Mouse (Mus musculus) hindbrain, postnatal 0 days (tissue): ENCODE measurements around the gene Racgap1. TPM values are rescaled to one million over a fixed set of nuclear protein-coding genes. Genes with fewer than 3 reads are reported as not detected.

ENCODE experiments used
- ATAC-seq: fragments of 200-750 bp; cut with Nextera tagmentation; 2 replicates; pipeline ENCODE4 v1.8.0; 2017; ENCODE audit warnings: mild to moderate bottlenecking, moderate TSS enrichment, moderate library complexity
- DNase-seq: peaks from one replicate; pipeline ENCODE4 v3.0.0-alpha.2; 2015; ENCODE audit warnings: low spot score
- H3K27ac ChIP-seq: fragments of 300-500 bp; sonication (generic); 2 replicates; pipeline ENCODE4 v1.5.1; 2014; ENCODE audit warnings: mild to moderate bottlenecking
- H3K27me3 ChIP-seq: fragments of 300-500 bp; sonication (generic); 2 replicates; pipeline ENCODE4 v1.6.1; 2014; ENCODE audit warnings: low read length, mixed read lengths; ENCODE audit not compliant: insufficient read depth
- H3K36me3 ChIP-seq: fragments of 300-500 bp; sonication (generic); 2 replicates; pipeline ENCODE4 v1.6.1; 2014; ENCODE audit warnings: low read length, mixed read lengths; ENCODE audit not compliant: insufficient read depth
- H3K4me1 ChIP-seq: fragments of 300-500 bp; sonication (generic); 2 replicates; pipeline ENCODE4 v1.6.1; 2014; ENCODE audit warnings: antibody characterized with exemption, low read length, mixed read lengths; ENCODE audit not compliant: insufficient read depth
- H3K4me2 ChIP-seq: fragments of 300-500 bp; sonication (generic); 2 replicates; pipeline ENCODE4 v1.6.1; 2014; ENCODE audit warnings: low read depth, mild to moderate bottlenecking, low read length, moderate library complexity, mixed read lengths
- H3K4me3 ChIP-seq: fragments of 300-500 bp; sonication (generic); 2 replicates; pipeline ENCODE4 v1.5.1; 2014; ENCODE audit warnings: low read length
- H3K9ac ChIP-seq: fragments of 300-500 bp; sonication (generic); replicated peaks from 2 replicates; pipeline ENCODE4 v1.6.1; 2014; ENCODE audit warnings: mild to moderate bottlenecking, low read length, moderate library complexity, mixed read lengths
- H3K9me3 ChIP-seq: fragments of 300-500 bp; sonication (generic); 2 replicates; pipeline ENCODE4 v1.6.1; 2016; ENCODE audit warnings: low read length, mixed read lengths
- CTCF ChIP-seq: IDR thresholded peaks from 2 replicates; pipeline ENCODE4 v1.5.1; 2016; ENCODE audit warnings: antibody characterized with exemption, control low read depth, low read depth
- WGBS: fragments of 180-500 bp; shearing (Covaris S2); extraction: QIAGEN DNeasy Blood & Tissue Kit; methylation state at CpG from one replicate; pipeline ENCODE4 v1.1.7; 2014; 5-methylcytosine and 5-hydroxymethylcytosine counted together
- polyA plus RNA-seq: library from polyadenylated mRNA; unstranded; fragments of >200 nt; fragmentation: Nextera tagmentation; extraction: Ambion mirVana; gene quantifications from 2 replicates; pipeline ENCODE4 v1.2.1, GENCODE M21; 2015
- total RNA-seq: library from RNA; depleted of rRNA; stranded (reverse); fragments of >200 nt; gene quantifications from 2 replicates; pipeline ENCODE4 v1.2.3, GENCODE M21; 2014

The Racgap1 gene
- total and polyA plus RNA-seq, 2 experiments from 2014 or later: 46.4 to 49.7 TPM

DNA sequence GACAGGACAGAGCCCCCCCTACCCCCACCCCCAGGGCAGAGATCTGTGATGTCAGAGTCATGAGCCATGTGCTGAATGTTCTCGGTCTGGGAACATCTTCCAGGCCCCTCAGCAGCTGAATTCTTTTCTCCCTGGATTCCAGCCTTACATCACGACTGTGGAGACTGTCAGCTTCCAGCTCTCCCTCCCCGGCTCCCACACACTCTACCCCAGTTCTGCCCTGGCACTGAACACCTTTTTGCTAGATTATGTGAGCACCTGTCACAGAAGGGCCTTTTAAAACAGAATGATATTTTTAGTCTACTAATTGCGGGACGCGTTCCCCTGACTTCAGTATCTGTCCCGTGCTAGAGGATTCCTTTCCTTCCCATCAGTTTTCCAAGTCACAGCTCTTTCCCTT lies 39.9 kb downstream of the Racgap1 start:
- Histone ChIP-seq H3K9ac (no peak overlapping the region), H3K9me3 (no peaks in the 10 kb centered on the region), H3K4me3 (no peak overlapping the region), H3K27me3 (no peaks in the 10 kb centered on the region), H3K36me3 (no peaks in the 10 kb centered on the region), H3K27ac (no peak overlapping the region; the same call in 1 of the 2 replicates), H3K4me1 (peaks cover 24% of the 10 kb centered on the region), H3K4me2 (no peak overlapping the region)
- ATAC-seq (no peak), DNase-seq (no peak)
- WGBS: 60% methylated on average over 7 of the region's 7 CpGs
- no peak for TF ChIP-seq CTCF

DNA sequence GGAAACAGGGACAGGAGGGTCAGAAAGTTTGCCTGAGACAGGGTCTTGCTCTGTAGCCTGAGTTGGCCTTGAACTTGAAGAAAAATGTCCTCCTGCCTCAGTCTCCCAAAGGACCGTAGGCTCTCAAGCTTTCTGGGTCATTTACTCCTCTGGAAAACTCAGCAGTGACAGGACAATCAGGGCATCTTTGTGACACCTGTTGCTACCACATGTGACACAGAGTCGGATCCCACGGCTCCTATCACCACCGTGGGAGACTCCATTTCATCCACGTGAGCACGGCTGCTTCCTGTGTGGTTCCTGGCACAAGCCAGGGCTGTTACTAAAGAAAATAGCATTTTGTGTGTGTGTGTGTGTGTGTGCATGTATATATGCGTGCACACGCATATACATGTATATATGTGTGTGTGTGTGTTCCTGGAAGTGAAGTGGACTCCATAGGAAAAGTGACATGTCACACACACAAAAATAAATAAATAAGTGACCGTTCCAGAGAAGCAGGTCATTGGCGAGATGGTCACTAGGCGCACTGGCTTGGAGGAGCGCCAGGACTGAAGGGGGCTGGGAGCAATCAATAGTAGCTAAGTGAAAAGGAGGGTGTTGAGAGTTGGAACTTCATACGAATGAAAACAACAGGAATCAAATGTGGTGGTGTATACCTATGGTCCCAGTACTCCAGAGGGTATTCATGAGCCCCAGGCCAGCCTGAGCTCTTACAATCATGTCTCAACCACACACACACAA lies 42.9 kb downstream of the Racgap1 start:
- no peak for DNase-seq

DNA sequence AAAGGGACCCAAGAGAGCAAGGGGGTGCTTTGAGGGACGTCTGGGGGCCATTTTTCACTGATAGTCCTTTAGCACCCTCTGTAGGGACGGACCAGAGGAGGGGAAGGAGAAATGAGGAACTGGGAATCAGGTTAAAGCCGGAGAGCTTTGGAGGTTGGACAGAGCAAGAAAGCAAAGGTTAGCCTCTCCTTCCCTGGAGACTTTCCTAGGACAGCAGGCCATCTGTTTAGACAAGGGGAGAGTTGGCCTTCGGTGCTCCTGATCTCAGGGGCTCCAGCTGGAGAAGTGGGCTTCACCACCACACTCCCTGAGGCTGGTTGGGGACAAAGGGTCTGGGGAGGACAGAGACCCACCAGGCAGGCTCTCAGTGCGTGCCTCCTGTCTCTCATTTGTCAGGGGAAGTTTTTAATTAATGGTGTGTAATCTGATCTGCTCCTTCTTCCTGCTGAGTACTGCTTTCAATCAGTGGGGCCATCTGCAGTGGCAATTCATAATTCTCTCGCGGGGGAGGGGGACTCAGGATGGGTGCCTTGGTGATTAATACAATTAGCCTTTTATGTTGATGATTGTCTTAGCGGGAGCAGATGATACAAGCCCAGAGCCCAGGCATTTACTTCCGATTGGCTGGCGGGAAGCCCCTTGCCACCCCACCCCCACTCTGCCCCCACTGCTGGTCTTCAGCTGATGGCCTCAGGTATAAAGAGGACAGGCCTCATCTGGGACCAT lies 43.9 kb downstream of the Racgap1 start:
- H3K4me1 ChIP-seq: peaks cover 15% of the 10 kb centered on the region
- peak; percentile 74 for DNase-seq

More for the DNA sequence above, 42.9 kb downstream of the Racgap1 start:
- Histone ChIP-seq H3K4me2 (no peak overlapping the region), H3K36me3 (no peaks in the 10 kb centered on the region), H3K4me3 (no peak overlapping the region), H3K4me1 (peaks cover 15% of the 10 kb centered on the region), H3K9me3 (no peaks in the 10 kb centered on the region), H3K9ac (no peak overlapping the region), H3K27me3 (no peaks in the 10 kb centered on the region), H3K27ac (no peak overlapping the region; the same call in 1 of the 2 replicates)
- no peak for ATAC-seq
- WGBS: 59% methylated on average over 13 of the region's 13 CpGs
- no peak for TF ChIP-seq CTCF

DNA sequence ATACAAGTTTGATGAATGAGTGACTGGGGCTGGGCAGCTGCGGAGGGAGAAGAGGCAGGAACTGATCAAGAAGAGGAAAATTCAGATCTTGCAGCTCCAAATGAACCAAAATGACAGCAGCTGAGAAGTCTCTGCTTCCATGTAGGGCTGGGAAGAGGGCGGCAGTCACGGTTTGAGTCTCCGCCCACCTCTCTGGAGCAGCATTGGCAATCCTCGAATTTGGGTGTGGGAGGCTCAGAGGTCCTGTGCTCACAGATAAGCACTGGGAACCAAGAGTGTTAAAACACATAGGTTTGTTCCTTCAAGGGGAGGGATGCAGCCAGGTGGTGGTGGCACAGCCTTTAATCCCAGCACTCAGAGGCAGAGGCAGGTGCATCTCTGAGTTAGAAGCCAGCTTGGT lies 44.9 kb downstream of the Racgap1 start:
- H3K36me3 ChIP-seq: no peaks in the 10 kb centered on the region
- H3K9ac ChIP-seq: no peak overlapping the region
- H3K4me3 ChIP-seq: no peak overlapping the region
- no peak for DNase-seq
- H3K27me3 ChIP-seq: no peaks in the 10 kb centered on the region
- ATAC-seq: no peak
- H3K4me1 ChIP-seq: peaks cover 14% of the 10 kb centered on the region
- no peaks in the 10 kb centered on the region for H3K9me3 ChIP-seq
- WGBS: 35% methylated on average over 5 of the region's 5 CpGs
- H3K4me2 ChIP-seq: no peak overlapping the region
- no peak for TF ChIP-seq CTCF
- no peak overlapping the region for H3K27ac ChIP-seq

More for the DNA sequence above, 43.9 kb downstream of the Racgap1 start:
- Histone ChIP-seq H3K36me3 (no peaks in the 10 kb centered on the region), H3K9ac (no peak overlapping the region), H3K4me3 (no peak overlapping the region), H3K27ac (peak overlapping the region; percentile 45; the same call in 1 of the 2 replicates), H3K4me2 (no peak overlapping the region), H3K27me3 (no peaks in the 10 kb centered on the region), H3K9me3 (no peaks in the 10 kb centered on the region)
- peak; percentile 69 for ATAC-seq
- 10% methylated on average over 10 of the region's 10 CpGs for WGBS
- no peak for TF ChIP-seq CTCF

DNA sequence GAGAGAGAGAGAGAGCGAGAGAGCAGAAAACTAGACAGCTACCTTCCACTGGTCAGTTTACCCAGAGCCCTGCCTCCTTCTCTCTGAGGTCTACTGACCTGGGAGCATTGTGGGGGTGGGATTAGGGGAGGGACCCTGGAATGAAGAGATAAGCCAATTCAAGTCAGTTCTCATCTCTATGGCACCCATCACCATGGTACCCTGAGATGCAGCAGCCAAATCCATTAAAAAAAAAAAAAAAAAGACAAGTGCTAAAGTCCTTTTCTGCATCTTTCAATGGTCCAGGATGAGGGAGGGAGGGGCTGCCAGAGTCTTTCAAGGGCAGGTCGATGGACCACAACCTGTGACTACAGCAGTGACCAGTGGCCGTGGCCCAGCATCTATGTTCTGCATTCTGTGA lies 45.9 kb downstream of the Racgap1 start:
- no peaks in the 10 kb centered on the region for H3K9me3 ChIP-seq
- no peak for TF ChIP-seq CTCF
- 63% methylated on average over 3 of the region's 3 CpGs for WGBS
- no peak overlapping the region for H3K9ac ChIP-seq
- no peak overlapping the region for H3K4me2 ChIP-seq
- H3K27ac ChIP-seq: no peak overlapping the region
- no peaks in the 10 kb centered on the region for H3K36me3 ChIP-seq
- H3K27me3 ChIP-seq: no peaks in the 10 kb centered on the region
- DNase-seq: no peak
- ATAC-seq: no peak
- no peak overlapping the region for H3K4me3 ChIP-seq
- peaks cover 9% of the 10 kb centered on the region for H3K4me1 ChIP-seq

DNA sequence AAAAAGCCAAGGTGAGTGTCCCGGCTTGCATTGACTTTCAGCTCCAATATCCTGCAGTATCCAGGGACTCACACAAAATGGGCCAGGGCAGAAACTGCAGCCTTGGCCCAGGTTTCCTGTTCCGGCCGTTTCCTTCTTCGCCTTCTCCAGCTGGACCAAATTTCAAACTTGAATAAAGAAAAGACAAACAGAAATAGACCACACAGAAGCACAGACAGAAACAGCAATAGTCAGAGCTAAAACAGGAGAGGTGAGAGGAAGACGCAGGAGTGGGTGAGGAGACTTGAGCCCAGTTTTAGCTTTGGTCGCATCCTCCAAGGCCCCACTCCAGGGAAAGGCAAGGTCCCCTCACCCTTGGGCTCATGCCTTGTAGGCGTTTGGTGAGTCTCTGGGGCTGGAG lies 48.2 kb downstream of the Racgap1 start:
- Histone ChIP-seq H3K9ac (no peak overlapping the region), H3K27ac (no peak overlapping the region), H3K27me3 (no peaks in the 10 kb centered on the region), H3K4me3 (no peak overlapping the region), H3K4me1 (peaks cover 16% of the 10 kb centered on the region), H3K36me3 (no peaks in the 10 kb centered on the region), H3K4me2 (no peak overlapping the region), H3K9me3 (no peaks in the 10 kb centered on the region)
- no peak for TF ChIP-seq CTCF
- 87% methylated on average over 7 of the region's 7 CpGs for whole genome bisulfite sequencing
- DNase-seq (no peak), ATAC-seq (no peak)
